Comparison of ENCODE assay signal across 18 mouse cellular contexts in genomic region chr10:118469047-118469446, GRCm38 (mm10). TPM values are rescaled to one million over a fixed set of nuclear protein-coding genes. Genes with fewer than 3 reads are reported as not detected.
A peak's percentile ranks its signal among the peaks of the same experiment; 100 is the strongest.
DNase-seq lines count a peak whose midpoint lies in the region; ATAC-seq lines count a peak whose summit lies in the region.
"Had no signal": no experiment of that assay in that cellular context is flagged by ENCODE, and none has a peak within 500 bp of the region (broad histone marks: within the 10 kb centered on the region; RNA-seq: fewer than 3 reads in every experiment).

No protein-coding gene starts in this region.

- peak; percentile 75 for DNase-seq in heart, adult 11 months
- no peak for DNase-seq in heart, adult 8-10 months (ENCODE audit: low spot score)
- DNase-seq in CD4-positive helper T cell, adult 2 months (ENCODE audit: low read depth, low spot score): peak; percentile 66
- peak; percentile 6 for DNase-seq in spleen, adult 12 weeks (ENCODE audit: low spot score)
- DNase-seq in ovary, postnatal 10 days (ENCODE audit: low spot score): no peak
- DNase-seq in frontal cortex, postnatal 10 days (ENCODE audit: low spot score in 2 of 2): no peak
- DNase-seq in retina, postnatal 1 day: no peak
- DNase-seq: adrenal gland, postnatal 14 days; cerebellum, adult 9-11 months; gastrocnemius, adult 2 months; kidney, adult 18-20 months; layer of hippocampus, postnatal 36 days; liver, embryonic 13.5 days; midbrain, embryonic 14.5 days had no signal

- ATAC-seq in hematopoietic stem cell, adult 5-6 weeks (replicated peaks in 1 of 2; ENCODE audit: insufficient read depth in 1 of 2, low FRiP score in 2 of 2, low TSS enrichment in 1 of 2, low read depth in 1 of 2, poor library complexity in 2 of 2, severe bottlenecking in 2 of 2): peak; percentile 52 to 78
- ATAC-seq: forebrain, embryonic 16.5 days had no signal

RNA-seq across cellular contexts. Expression of gene Ifng, which starts 28.2 kb away (rescaled TPM):
- not detected for total RNA-seq in heart, adult 8-10 months (2022)
- 1.4 and 1.6 TPM in 2 replicates for total RNA-seq in hematopoietic stem cell, adult 5-6 weeks (2017)
- total RNA-seq: adrenal gland, postnatal 14 days; ES-E14; gastrocnemius, adult 2 months; heart, adult 2 months; layer of hippocampus, postnatal 36 days had no signal

Comparison
In these comparisons a context has a peak if more than half of its experiments do, and no peak if none do; other contexts are left out.
1. DNase-seq: peak in heart, adult 11 months (single experiment), CD4-positive helper T cell, adult 2 months (single experiment) and spleen, adult 12 weeks (single experiment); none in heart, adult 8-10 months (single experiment), ovary, postnatal 10 days (single experiment), frontal cortex, postnatal 10 days (0 of 2) and retina, postnatal 1 day (single experiment).